Mouse (Mus musculus): ENCODE data around the gene Rnase12. TPM values are rescaled to one million over a fixed set of nuclear protein-coding genes. Genes with fewer than 3 reads are reported as not detected.

The Rnase12 gene
- polyA plus RNA-seq, 1 experiment: not detected

GRCm38 (mm10) chr14:51047846-51048245 lies 9.6 kb downstream of the Rnase12 start:
- no peaks in the 10 kb centered on the region for H3K79me2 ChIP-seq (ENCODE audit: control insufficient read depth, insufficient read depth)
- H3K27me3 ChIP-seq (ENCODE audit: control insufficient read depth, insufficient read depth, insufficient read length): no peaks in the 10 kb centered on the region
- no peaks in the 10 kb centered on the region for H3K36me3 ChIP-seq (ENCODE audit: control insufficient read depth, insufficient read depth)
- TF ChIP-seq MYOG (IDR thresholded peaks at IDR 0.05; ENCODE audit: control insufficient read depth in 1 of 3, insufficient read depth in 1 of 3, insufficient read length in 2 of 3, low read depth in 2 of 3) (no peak), E2F4 (IDR thresholded peaks at IDR 0.05; ENCODE audit: insufficient read depth) (no peak), SRF (IDR thresholded peaks at IDR 0.05; ENCODE audit: control insufficient read depth, insufficient read length, low read depth) (no peak), TCF3 (IDR thresholded peaks at IDR 0.05; ENCODE audit: insufficient read length, low read depth) (no peak), MAX (IDR thresholded peaks at IDR 0.05; ENCODE audit: low read depth) (no peak), MYOD1 (IDR thresholded peaks at IDR 0.05; ENCODE audit: control insufficient read depth in 1 of 3, insufficient read length in 2 of 3, low read depth in 2 of 3) (no peak), CEBPB (IDR thresholded peaks at IDR 0.05; ENCODE audit: insufficient read depth, poor library complexity, severe bottlenecking) (no peak), POLR2AphosphoS2 (IDR thresholded peaks at IDR 0.05; ENCODE audit: insufficient read length, low read depth) (no peak), REST (IDR thresholded peaks at IDR 0.05; ENCODE audit: insufficient read depth, insufficient read length) (no peak)
- no peak overlapping the region for H3K4me2 ChIP-seq (ENCODE audit: low read depth)
- H3ac ChIP-seq (ENCODE audit: control insufficient read depth, insufficient read length): no peak overlapping the region
- H3K4me3 ChIP-seq: no peak overlapping the region

- Histone ChIP-seq H3K4me2 (ENCODE audit: low read depth) (no peak within 1 kb of the TSS), H3K79me2 (ENCODE audit: control insufficient read depth, insufficient read depth) (no peaks in the 10 kb centered on the region), H3K4me3 (no peak within 1 kb of the TSS), H3K36me3 (ENCODE audit: control insufficient read depth, insufficient read depth) (no peaks in the 10 kb centered on the region), H3ac (ENCODE audit: control insufficient read depth, insufficient read length) (no peak within 1 kb of the TSS), H3K27me3 (ENCODE audit: control insufficient read depth, insufficient read depth, insufficient read length) (no peaks in the 10 kb centered on the region)
- TF ChIP-seq MAX (IDR thresholded peaks at IDR 0.05; ENCODE audit: low read depth) (no peak), MYOD1 (IDR thresholded peaks at IDR 0.05; ENCODE audit: control insufficient read depth in 1 of 3, insufficient read length in 2 of 3, low read depth in 2 of 3) (no peak), MYOG (IDR thresholded peaks at IDR 0.05; ENCODE audit: control insufficient read depth in 1 of 3, insufficient read depth in 1 of 3, insufficient read length in 2 of 3, low read depth in 2 of 3) (no peak), REST (IDR thresholded peaks at IDR 0.05; ENCODE audit: insufficient read depth, insufficient read length) (no peak), POLR2A (IDR thresholded peaks at IDR 0.05; ENCODE audit: insufficient read length, low read depth) (no peak), USF1 (IDR thresholded peaks at IDR 0.05; ENCODE audit: low read depth) (no peak), TCF12 (IDR thresholded peaks at IDR 0.05; ENCODE audit: insufficient read depth, poor library complexity, severe bottlenecking) (no peak), CEBPB (IDR thresholded peaks at IDR 0.05; ENCODE audit: insufficient read depth, poor library complexity, severe bottlenecking) (no peak), E2F4 (IDR thresholded peaks at IDR 0.05; ENCODE audit: insufficient read depth) (no peak), TCF3 (IDR thresholded peaks at IDR 0.05; ENCODE audit: insufficient read length, low read depth) (no peak), POLR2AphosphoS2 (IDR thresholded peaks at IDR 0.05; ENCODE audit: insufficient read length, low read depth) (no peak), SRF (IDR thresholded peaks at IDR 0.05; ENCODE audit: control insufficient read depth, insufficient read length, low read depth) (no peak)
Measured at GRCm38 (mm10) chr14:51041769-51042168, 15.7 kb downstream of the Rnase12 start, which contains the start of gene Rnase9. Gene Rnase9 (minus strand): TSS chr14:51041869.

GRCm38 (mm10) chr14:51036214-51036613 lies 21.2 kb downstream of the Rnase12 start:
- Histone ChIP-seq H3ac (ENCODE audit: control insufficient read depth, insufficient read length) (no peak overlapping the region), H3K4me3 (no peak overlapping the region), H3K4me2 (ENCODE audit: low read depth) (peak overlapping the region; percentile 18), H3K36me3 (ENCODE audit: control insufficient read depth, insufficient read depth) (no peaks in the 10 kb centered on the region), H3K27me3 (ENCODE audit: control insufficient read depth, insufficient read depth, insufficient read length) (no peaks in the 10 kb centered on the region), H3K79me2 (ENCODE audit: control insufficient read depth, insufficient read depth) (no peaks in the 10 kb centered on the region)
- TF ChIP-seq SRF (IDR thresholded peaks at IDR 0.05; ENCODE audit: control insufficient read depth, insufficient read length, low read depth) (no peak), TCF3 (IDR thresholded peaks at IDR 0.05; ENCODE audit: insufficient read length, low read depth) (no peak), MYOD1 (IDR thresholded peaks at IDR 0.05; ENCODE audit: control insufficient read depth in 1 of 3, insufficient read length in 2 of 3, low read depth in 2 of 3) (peak in 2 of 3 experiments; percentile 48 to 51)

- no peak for TF ChIP-seq MYOD1 (IDR thresholded peaks at IDR 0.05; ENCODE audit: control insufficient read depth in 1 of 3, insufficient read length in 2 of 3, low read depth in 2 of 3)
- TF ChIP-seq SRF (IDR thresholded peaks at IDR 0.05; ENCODE audit: control insufficient read depth, insufficient read length, low read depth): no peak
- no peak for TF ChIP-seq POLR2AphosphoS2 (IDR thresholded peaks at IDR 0.05; ENCODE audit: insufficient read length, low read depth)
- TF ChIP-seq USF1 (IDR thresholded peaks at IDR 0.05; ENCODE audit: low read depth): no peak
- TF ChIP-seq REST (IDR thresholded peaks at IDR 0.05; ENCODE audit: insufficient read depth, insufficient read length): no peak
- no peak for TF ChIP-seq E2F4 (IDR thresholded peaks at IDR 0.05; ENCODE audit: insufficient read depth)
- no peak for TF ChIP-seq CEBPB (IDR thresholded peaks at IDR 0.05; ENCODE audit: insufficient read depth, poor library complexity, severe bottlenecking)
- no peak for TF ChIP-seq TCF12 (IDR thresholded peaks at IDR 0.05; ENCODE audit: insufficient read depth, poor library complexity, severe bottlenecking)
- TF ChIP-seq MYOG (IDR thresholded peaks at IDR 0.05; ENCODE audit: control insufficient read depth in 1 of 3, insufficient read depth in 1 of 3, insufficient read length in 2 of 3, low read depth in 2 of 3): no peak
- TF ChIP-seq POLR2A (IDR thresholded peaks at IDR 0.05; ENCODE audit: insufficient read length, low read depth): no peak
- TF ChIP-seq MAX (IDR thresholded peaks at IDR 0.05; ENCODE audit: low read depth): no peak
- TF ChIP-seq TCF3 (IDR thresholded peaks at IDR 0.05; ENCODE audit: insufficient read length, low read depth): no peak
- Histone ChIP-seq H3K79me2 (ENCODE audit: control insufficient read depth, insufficient read depth) (no peaks in the 10 kb centered on the region), H3ac (ENCODE audit: control insufficient read depth, insufficient read length) (no peak overlapping the region), H3K36me3 (ENCODE audit: control insufficient read depth, insufficient read depth) (no peaks in the 10 kb centered on the region), H3K27me3 (ENCODE audit: control insufficient read depth, insufficient read depth, insufficient read length) (no peaks in the 10 kb centered on the region), H3K4me3 (no peak overlapping the region), H3K4me2 (ENCODE audit: low read depth) (no peak overlapping the region)
Measured at GRCm38 (mm10) chr14:51035206-51035605, 22.3 kb downstream of the Rnase12 start.
